Mouse (Mus musculus) liver, postnatal 0 days (tissue): ENCODE measurements at regions not wholly inside any gene's neighbourhood (a gene's known extent, or its start where the extent isn't known, plus 50 kb on each side); places are given as distances from the start of the nearest gene placed in this dataset.

ENCODE experiments used
- CTCF ChIP-seq: sonication (generic); IDR thresholded peaks from 2 replicates; pipeline ENCODE4 v1.5.1; 2016; ENCODE audit warnings: antibody characterized with exemption, low read depth
- EP300 ChIP-seq: IDR thresholded peaks from 2 replicates; pipeline ENCODE4 v1.6.1; 2016; ENCODE audit warnings: antibody characterized with exemption, low read depth, mild to moderate bottlenecking

GRCm38 (mm10) chr13:4992876-4993275 lies 383.9 kb upstream of the Akr1e1 start:
- no peak for TF ChIP-seq CTCF
- TF ChIP-seq EP300, result no peak
